Mouse (Mus musculus): Measurements from ENCODE around the gene Rsph6a.
A peak's percentile ranks its signal among the peaks of the same experiment; 100 is the strongest.

Rsph6a gene

GRCm38 (mm10) chr7:19078732-19079131, 24.2 kb downstream of the Rsph6a start:
- no peak for DNase-seq (ENCODE audit: low spot score in 2 of 2)

- no peak for DNase-seq (ENCODE audit: low spot score in 2 of 2)
These were observed 26.0 kb downstream of the Rsph6a start for GRCm38 (mm10) chr7:19080451-19080950.

- DNase-seq (ENCODE audit: low spot score in 2 of 2) = no peak
These were observed 27.7 kb downstream of the Rsph6a start for GRCm38 (mm10) chr7:19082171-19082570.

- DNase-seq (ENCODE audit: low spot score in 2 of 2) = peak; percentile 87 to 88
These were observed 28.6 kb downstream of the Rsph6a start for GRCm38 (mm10) chr7:19083096-19083495.

- peak; percentile 70 to 71 for DNase-seq (ENCODE audit: low spot score in 2 of 2)
These were observed 29.2 kb downstream of the Rsph6a start, which contains the start of gene Dmpk for GRCm38 (mm10) chr7:19083701-19084100. TSS of gene Dmpk (plus strand) at chr7:19083849.

- no peak for DNase-seq (ENCODE audit: low spot score in 2 of 2)
These were observed 29.8 kb downstream of the Rsph6a start for GRCm38 (mm10) chr7:19084277-19084771.

GRCm38 (mm10) chr7:19084921-19085473, 30.5 kb downstream of the Rsph6a start:
- DNase-seq (ENCODE audit: low spot score in 2 of 2) = no peak

- no peak for DNase-seq (ENCODE audit: low spot score in 2 of 2)
These were observed 31.0 kb downstream of the Rsph6a start for GRCm38 (mm10) chr7:19085495-19085894.

GRCm38 (mm10) chr7:19086042-19086441, 31.6 kb downstream of the Rsph6a start:
- DNase-seq (ENCODE audit: low spot score in 2 of 2) = no peak

- no peak for DNase-seq (ENCODE audit: low spot score in 2 of 2)
These were observed 32.3 kb downstream of the Rsph6a start for GRCm38 (mm10) chr7:19086760-19087159.

GRCm38 (mm10) chr7:19088813-19089212, 34.3 kb downstream of the Rsph6a start:
- DNase-seq (ENCODE audit: low spot score in 2 of 2) = peak in 1 of 2 experiments; percentile 66

GRCm38 (mm10) chr7:19091913-19092312, 37.4 kb downstream of the Rsph6a start:
- no peak for DNase-seq (ENCODE audit: low spot score in 2 of 2)

- peak; percentile 73 to 76 for DNase-seq (ENCODE audit: low spot score in 2 of 2)
These were observed 38.1 kb downstream of the Rsph6a start for GRCm38 (mm10) chr7:19092381-19093173.

- peak; percentile 83 to 89 for DNase-seq (ENCODE audit: low spot score in 2 of 2)
These were observed 38.7 kb downstream of the Rsph6a start for GRCm38 (mm10) chr7:19093174-19093521.

- peak; percentile 97 for DNase-seq (ENCODE audit: low spot score in 2 of 2)
These were observed 39.3 kb downstream of the Rsph6a start for GRCm38 (mm10) chr7:19093537-19094385.

GRCm38 (mm10) chr7:19094471-19094825, 40.0 kb downstream of the Rsph6a start, which contains the start of gene Six5:
TSS of gene Six5 (plus strand) at chr7:19094594.
- DNase-seq (ENCODE audit: low spot score in 2 of 2) = no peak

GRCm38 (mm10) chr7:19094826-19095750, 40.6 kb downstream of the Rsph6a start:
- DNase-seq (ENCODE audit: low spot score in 2 of 2) = peak; percentile 50 to 62

GRCm38 (mm10) chr7:19095751-19096110, 41.2 kb downstream of the Rsph6a start:
- DNase-seq (ENCODE audit: low spot score in 2 of 2) = peak; percentile 57 to 63

GRCm38 (mm10) chr7:19096421-19096976, 42.0 kb downstream of the Rsph6a start:
- DNase-seq (ENCODE audit: low spot score in 2 of 2) = no peak

GRCm38 (mm10) chr7:19097217-19097616, 42.7 kb downstream of the Rsph6a start:
- no peak for DNase-seq (ENCODE audit: low spot score in 2 of 2)

GRCm38 (mm10) chr7:19097863-19098262, 43.4 kb downstream of the Rsph6a start:
- peak; percentile 53 to 71 for DNase-seq (ENCODE audit: low spot score in 2 of 2)
